In the genomic region with DNA sequence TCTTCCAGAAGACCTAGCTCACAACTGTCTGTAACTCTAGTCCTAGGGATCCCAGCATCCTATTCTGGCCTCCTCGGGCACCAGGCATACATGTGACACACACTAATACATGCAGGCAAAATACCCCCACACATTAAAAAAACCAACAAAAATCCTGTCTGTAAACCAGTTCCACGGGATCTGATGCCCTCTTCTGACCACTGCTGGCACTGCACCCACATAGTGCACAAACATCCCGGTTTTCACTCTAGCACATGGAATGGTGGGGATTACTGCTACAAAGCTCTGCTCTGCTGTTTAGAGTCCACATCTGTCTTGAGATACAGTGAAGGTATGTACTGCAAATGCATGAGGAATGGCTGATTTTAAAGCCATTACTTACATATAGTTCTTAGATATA, we compare ENCODE assay signal across 11 mouse cellular contexts. TPM values are rescaled to one million over a fixed set of nuclear protein-coding genes. Genes with fewer than 3 reads are reported as not detected.
DNase-seq lines count a peak whose midpoint lies in the region; ATAC-seq and TF ChIP-seq lines count a peak whose summit lies in the region.
"Had no signal": no experiment of that assay in that cellular context is flagged by ENCODE, and none has a peak within 500 bp of the region (broad histone marks: within the 10 kb centered on the region; RNA-seq: fewer than 3 reads in every experiment).

No protein-coding gene starts in this region.

- H3K4me3 ChIP-seq in forebrain, postnatal 0 days (ENCODE audit: low read depth, low read length) = no peak overlapping the region
- H3K4me3 ChIP-seq in forebrain, embryonic 13.5 days = no peak overlapping the region
- H3K4me3 ChIP-seq in kidney, postnatal 0 days (replicated peaks; ENCODE audit: low read depth, low read length) = no peak overlapping the region
- no peak overlapping the region for H3K4me3 ChIP-seq in limb, embryonic 14.5 days (replicated peaks; ENCODE audit: low read length)
- H3K4me3 ChIP-seq: hindbrain, embryonic 13.5 days; liver, embryonic 13.5 days; neural tube, embryonic 15.5 days had no signal

- no peak overlapping the region for H3K27ac ChIP-seq in forebrain, postnatal 0 days (ENCODE audit: low read depth, low read length)
- no peak overlapping the region for H3K27ac ChIP-seq in forebrain, embryonic 13.5 days
- 0 out of 2 replicates have a peak overlapping the region, but pooled peaks have one; percentile 16 for H3K27ac ChIP-seq in kidney, postnatal 0 days
- peak overlapping the region; percentile 61; the same call in 1 of the 2 replicates for H3K27ac ChIP-seq in limb, embryonic 14.5 days (replicated peaks; ENCODE audit: low read depth, low read length)
- H3K27ac ChIP-seq: hindbrain, embryonic 13.5 days; liver, embryonic 13.5 days; neural tube, embryonic 15.5 days had no signal

- peaks cover 3% of the 10 kb centered on the region for H3K4me1 ChIP-seq in forebrain, postnatal 0 days (ENCODE audit: insufficient read depth)
- peaks cover 10% of the 10 kb centered on the region for H3K4me1 ChIP-seq in forebrain, embryonic 13.5 days
- H3K4me1 ChIP-seq in kidney, postnatal 0 days (replicated peaks; ENCODE audit: insufficient read depth, low read length) = no peaks in the 10 kb centered on the region; the same call in 1 of the 2 replicates
- H3K4me1 ChIP-seq in limb, embryonic 14.5 days (ENCODE audit: control insufficient read depth, insufficient read depth, low read length) = peaks cover 14% of the 10 kb centered on the region
- H3K4me1 ChIP-seq: liver, embryonic 13.5 days had no signal

- TF ChIP-seq CTCF in forebrain, postnatal 0 days (IDR thresholded peaks at IDR 0.05; ENCODE audit: low read depth) = peak; percentile 30; the same call in 1 of the 2 replicates
- peak; percentile 49 for TF ChIP-seq CTCF in kidney, postnatal 0 days (IDR thresholded peaks at IDR 0.05; ENCODE audit: low read depth)

- 94% methylated on average over 3 of the region's 3 CpGs for WGBS in forebrain, postnatal 0 days
- 98% methylated on average over 3 of the region's 3 CpGs for WGBS in forebrain, embryonic 13.5 days
- 93% methylated on average over 3 of the region's 3 CpGs for WGBS in kidney, postnatal 0 days
- 92% methylated on average over 3 of the region's 3 CpGs for WGBS in limb, embryonic 14.5 days

- no peak for DNase-seq in forebrain, postnatal 0 days
- DNase-seq in kidney, postnatal 0 days (ENCODE audit: low spot score) = no peak
- DNase-seq in kidney, postnatal 10 days = no peak
- peak; percentile 22 for DNase-seq in right cerebral cortex, postnatal 4 days
- DNase-seq in right cerebral cortex, adult 2 months (ENCODE audit: low spot score in 2 of 2) = no peak
- DNase-seq in limb, embryonic 14.5 days (ENCODE audit: low spot score) = no peak
- no peak for DNase-seq in cerebellum, adult 9-10 months
- DNase-seq: liver, embryonic 13.5 days had no signal

- H3K4me2 ChIP-seq in forebrain, postnatal 0 days (ENCODE audit: low read depth) = no peak overlapping the region
- no peak overlapping the region for H3K4me2 ChIP-seq in forebrain, embryonic 13.5 days
- no peak overlapping the region for H3K4me2 ChIP-seq in kidney, postnatal 0 days (ENCODE audit: low read length)
- H3K4me2 ChIP-seq in limb, embryonic 14.5 days (replicated peaks; ENCODE audit: low read depth, low read length, severe bottlenecking) = no peak overlapping the region
- H3K4me2 ChIP-seq: hindbrain, embryonic 13.5 days; liver, embryonic 13.5 days; neural tube, embryonic 15.5 days had no signal

- no peak for ATAC-seq in forebrain, postnatal 0 days
- no peak for ATAC-seq in forebrain, embryonic 13.5 days
- no peak for ATAC-seq in kidney, postnatal 0 days (replicated peaks; ENCODE audit: low FRiP score, low read depth)
- ATAC-seq in limb, embryonic 14.5 days (ENCODE audit: low FRiP score, low read depth) = no peak

- no peaks in the 10 kb centered on the region for H3K27me3 ChIP-seq in forebrain, postnatal 0 days (ENCODE audit: insufficient read depth, low read length)
- no peaks in the 10 kb centered on the region for H3K27me3 ChIP-seq in forebrain, embryonic 13.5 days
- H3K27me3 ChIP-seq in kidney, postnatal 0 days (ENCODE audit: insufficient read depth, low read length) = no peaks in the 10 kb centered on the region
- H3K27me3 ChIP-seq in limb, embryonic 14.5 days (ENCODE audit: control insufficient read depth, insufficient read depth, low read length) = no peaks in the 10 kb centered on the region
- H3K27me3 ChIP-seq: hindbrain, embryonic 13.5 days; liver, embryonic 13.5 days; neural tube, embryonic 15.5 days had no signal

- no peak for TF ChIP-seq POLR2A in limb, embryonic 14.5 days (IDR thresholded peaks at IDR 0.05; ENCODE audit: borderline replicate concordance, extremely low read depth, insufficient read depth, insufficient read length)

- no peaks in the 10 kb centered on the region for H3K9me3 ChIP-seq in forebrain, postnatal 0 days (ENCODE audit: low read length)
- no peaks in the 10 kb centered on the region for H3K9me3 ChIP-seq in forebrain, embryonic 13.5 days (replicated peaks)
- no peaks in the 10 kb centered on the region for H3K9me3 ChIP-seq in kidney, postnatal 0 days (replicated peaks; ENCODE audit: low read length)
- H3K9me3 ChIP-seq in limb, embryonic 14.5 days (ENCODE audit: control insufficient read depth, low read length) = 0 out of 2 replicates have a peak, but pooled peaks cover 4% of the 10 kb centered on the region
- H3K9me3 ChIP-seq: hindbrain, embryonic 13.5 days; liver, embryonic 13.5 days; neural tube, embryonic 15.5 days had no signal

- no peak overlapping the region for H3K9ac ChIP-seq in forebrain, postnatal 0 days
- no peak overlapping the region for H3K9ac ChIP-seq in forebrain, embryonic 13.5 days
- H3K9ac ChIP-seq in kidney, postnatal 0 days (ENCODE audit: low read depth, low read length) = no peak overlapping the region
- no peak overlapping the region for H3K9ac ChIP-seq in limb, embryonic 14.5 days (ENCODE audit: low read depth, low read length, severe bottlenecking)
- H3K9ac ChIP-seq: hindbrain, embryonic 13.5 days; liver, embryonic 13.5 days; neural tube, embryonic 15.5 days had no signal

- H3K36me3 ChIP-seq in forebrain, postnatal 0 days (ENCODE audit: insufficient read depth) = no peaks in the 10 kb centered on the region
- no peaks in the 10 kb centered on the region for H3K36me3 ChIP-seq in forebrain, embryonic 13.5 days (ENCODE audit: poor library complexity, severe bottlenecking)
- no peaks in the 10 kb centered on the region for H3K36me3 ChIP-seq in kidney, postnatal 0 days (ENCODE audit: insufficient read depth, low read length)
- peaks cover 10% of the 10 kb centered on the region for H3K36me3 ChIP-seq in limb, embryonic 14.5 days (ENCODE audit: control insufficient read depth, insufficient read depth, low read length)
- H3K36me3 ChIP-seq: hindbrain, embryonic 13.5 days; neural tube, embryonic 15.5 days had no signal

RNA-seq across cellular contexts. Expression of gene Smarca5, which starts 59.5 kb away (rescaled TPM):
- 36.9 and 46.7 TPM in 2 replicates for total RNA-seq in forebrain, postnatal 0 days (2014; rRNA removed)
- 25.6 and 33.3 TPM in 2 replicates for polyA plus RNA-seq in forebrain, postnatal 0 days (2015; fragmentation: Nextera tagmentation; extraction: Ambion mirVana)
- polyA plus RNA-seq in forebrain, embryonic 13.5 days (2015; fragmentation: Nextera tagmentation; extraction: Ambion mirVana) = 101 and 102 TPM in 2 replicates
- 54.8 and 59.3 TPM in 2 replicates for polyA plus RNA-seq in kidney, postnatal 0 days (2015; fragmentation: Nextera tagmentation; extraction: Ambion mirVana)
- 19.5 and 24.6 TPM in 2 replicates for polyA plus RNA-seq in limb, embryonic 14.5 days (2012; rRNA removed)
- 78.1 and 83.1 TPM in 2 replicates for polyA plus RNA-seq in limb, embryonic 14.5 days (2014; fragmentation: Nextera tagmentation; extraction: Ambion mirVana)

Comparison
In these comparisons a context has a peak if more than half of its experiments do, and no peak if none do; other contexts are left out.
1. H3K27ac ChIP-seq: peak in kidney, postnatal 0 days (single experiment) and limb, embryonic 14.5 days (single experiment); none in forebrain, postnatal 0 days (single experiment) and forebrain, embryonic 13.5 days (single experiment).